Mouse (Mus musculus): ENCODE measurements at regions not wholly inside any gene's neighbourhood (a gene's known extent, or its start where the extent isn't known, plus 50 kb on each side); places are given as distances from the start of the nearest gene placed in this dataset.

GRCm38 (mm10) chr17:88134546-88134945 lies 69.5 kb upstream of the Fbxo11 start:
- TF ChIP-seq GATA1 (IDR thresholded peaks at IDR 0.05; ENCODE audit: low read length): no peak
- no peak for TF ChIP-seq TAL1 (IDR thresholded peaks at IDR 0.05; ENCODE audit: low read length)
